Mouse (Mus musculus) 3T3-L1 (cell line): ENCODE measurements around the gene Trpm6.

Experiments
- DNase-seq: peaks from one replicate; pipeline ENCODE4 v3.0.0-alpha.2; 2015; ENCODE audit warnings: low read depth, low spot score

Gene Trpm6

GRCm38 (mm10) chr19:18771048-18771447 is 21.3 kb downstream of the Trpm6 start:
- DNase-seq = no peak

- DNase-seq = peak; percentile 51
Measured at GRCm38 (mm10) chr19:18771561-18771960, 21.8 kb downstream of the Trpm6 start.

- no peak for DNase-seq
Measured at GRCm38 (mm10) chr19:18772888-18773488, 23.2 kb downstream of the Trpm6 start.

GRCm38 (mm10) chr19:18774085-18774484 is 24.3 kb downstream of the Trpm6 start:
- DNase-seq = no peak

GRCm38 (mm10) chr19:18799646-18800045 is 49.9 kb downstream of the Trpm6 start:
- DNase-seq = no peak

GRCm38 (mm10) chr19:18811264-18811663 is 61.5 kb downstream of the Trpm6 start:
- DNase-seq = no peak

- DNase-seq = no peak
Measured at GRCm38 (mm10) chr19:18815170-18815569, 65.4 kb downstream of the Trpm6 start.

GRCm38 (mm10) chr19:18817425-18817824 is 67.6 kb downstream of the Trpm6 start:
- DNase-seq = peak; percentile 60

GRCm38 (mm10) chr19:18828601-18829000 is 78.8 kb downstream of the Trpm6 start:
- DNase-seq = no peak

GRCm38 (mm10) chr19:18831196-18831595 is 81.4 kb downstream of the Trpm6 start:
- peak; percentile 29 for DNase-seq

GRCm38 (mm10) chr19:18834971-18835370 is 85.2 kb downstream of the Trpm6 start:
- DNase-seq = peak; percentile 88

GRCm38 (mm10) chr19:18841789-18842562 is 92.2 kb downstream of the Trpm6 start:
- DNase-seq = no peak

GRCm38 (mm10) chr19:18842626-18843025 is 92.8 kb downstream of the Trpm6 start:
- DNase-seq = no peak

- no peak for DNase-seq
Measured at GRCm38 (mm10) chr19:18846336-18846735, 96.6 kb downstream of the Trpm6 start.

- peak; percentile 35 for DNase-seq
Measured at GRCm38 (mm10) chr19:18868311-18868710, 118.5 kb downstream of the Trpm6 start.

GRCm38 (mm10) chr19:18872792-18873569 is 123.2 kb downstream of the Trpm6 start:
- DNase-seq = peak; percentile 68

- DNase-seq = no peak
Measured at GRCm38 (mm10) chr19:18873709-18874644, 124.2 kb downstream of the Trpm6 start.

GRCm38 (mm10) chr19:18879264-18879663 is 129.5 kb downstream of the Trpm6 start:
- DNase-seq = no peak

- DNase-seq = no peak
Measured at GRCm38 (mm10) chr19:18881162-18881561, 131.4 kb downstream of the Trpm6 start.

GRCm38 (mm10) chr19:18887646-18888407 is 138.0 kb downstream of the Trpm6 start:
- DNase-seq = no peak
